Mouse (Mus musculus): ENCODE data around the gene Slc35e3. TPM values are rescaled to one million over a fixed set of nuclear protein-coding genes. Genes with fewer than 3 reads are reported as not detected.
A peak's percentile ranks its signal among the peaks of the same experiment; 100 is the strongest.
"Not testable (repeated sequence)": the region's sequence is repeated elsewhere in the genome, so short reads cannot be mapped to it uniquely, and the experiment has no call there.

Gene Slc35e3
- polyA plus RNA-seq, 1 experiment from 2014 or later, result 8.2 TPM

DNA sequence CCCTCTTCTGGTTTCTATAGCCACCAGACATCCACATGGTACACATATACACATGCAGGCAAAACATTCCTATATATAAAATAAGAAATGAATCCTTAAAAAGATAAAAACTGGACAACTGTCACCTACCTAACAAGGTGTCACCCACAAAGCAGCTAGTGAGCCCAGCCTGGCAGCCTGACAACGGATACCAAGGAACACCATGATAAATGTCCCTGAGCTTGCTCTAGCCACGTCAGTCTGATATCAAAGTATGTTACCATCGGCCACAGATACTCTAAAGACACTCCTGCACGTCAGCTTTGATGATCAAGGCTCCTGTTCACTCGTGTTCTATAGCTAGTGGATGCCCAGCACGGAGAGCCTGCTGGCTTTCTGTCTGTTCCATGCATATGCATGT, 39.7 kb downstream of the Slc35e3 start:
- H3K27me3 ChIP-seq (replicated peaks), result no peaks in the 10 kb centered on the region
- H3K4me2 ChIP-seq, result no peak overlapping the region
- peaks cover 69% of the 10 kb centered on the region for H3K36me3 ChIP-seq
- H3K27ac ChIP-seq (replicated peaks), result no peak overlapping the region
- H3K4me3 ChIP-seq, result no peak overlapping the region
- H3K9me3 ChIP-seq, result no peaks in the 10 kb centered on the region
- ATAC-seq (ENCODE audit: extremely low read depth, insufficient number of reproducible peaks, low FRiP score, low TSS enrichment), result no peak
- H3K4me1 ChIP-seq, result peaks cover 32% of the 10 kb centered on the region
- 0 out of 2 replicates have a peak overlapping the region, but pooled peaks have one; percentile 37 for H3K9ac ChIP-seq
- 76% methylated on average over 6 of the region's 6 CpGs for WGBS

DNA sequence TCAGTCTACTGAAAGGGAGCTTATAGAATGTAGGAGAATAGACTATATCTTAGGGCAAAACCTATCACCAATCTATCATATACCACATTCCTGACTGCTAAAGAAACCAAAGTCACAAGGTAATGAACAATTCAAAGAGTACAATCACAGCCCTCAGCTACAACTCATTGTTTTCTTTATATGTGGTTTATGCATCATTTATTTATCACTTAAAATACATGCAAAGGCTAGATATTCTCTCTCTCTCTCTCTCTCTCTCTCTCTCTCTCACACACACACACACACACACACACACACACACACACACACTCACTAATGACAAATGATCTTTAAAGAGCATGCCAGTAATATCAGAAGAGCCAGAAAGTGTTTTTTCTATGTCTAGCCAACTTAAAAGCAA, 40.4 kb downstream of the Slc35e3 start:
- H3K9ac ChIP-seq, result no peak overlapping the region
- H3K36me3 ChIP-seq, result peaks cover 75% of the 10 kb centered on the region

DNA sequence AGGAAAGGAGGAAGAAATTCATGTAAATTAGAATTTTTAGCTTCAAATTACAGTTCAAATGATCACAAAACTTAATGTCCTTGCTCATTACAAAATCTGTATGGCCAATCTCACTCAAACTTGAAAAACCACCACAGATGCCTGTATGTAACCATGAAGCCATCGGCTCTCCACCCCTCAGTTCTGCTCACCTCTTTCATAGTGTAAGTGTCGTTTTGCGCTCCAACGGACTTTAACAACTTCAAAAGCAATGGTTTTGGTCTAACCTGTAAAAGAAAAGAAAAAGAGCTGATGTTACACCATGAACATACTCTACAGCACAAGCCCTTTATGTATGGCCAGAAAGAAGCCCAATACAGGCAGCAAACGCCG, 41.2 kb downstream of the Slc35e3 start:
- no peaks in the 10 kb centered on the region for H3K27me3 ChIP-seq (replicated peaks)
- H3K9ac ChIP-seq, result no peak overlapping the region
- H3K4me2 ChIP-seq, result no peak overlapping the region
- no peaks in the 10 kb centered on the region for H3K9me3 ChIP-seq
- no peak overlapping the region for H3K4me3 ChIP-seq
- H3K27ac ChIP-seq (replicated peaks), result no peak overlapping the region
- peaks cover 27% of the 10 kb centered on the region for H3K4me1 ChIP-seq
- ATAC-seq (ENCODE audit: extremely low read depth, insufficient number of reproducible peaks, low FRiP score, low TSS enrichment), result no peak
- peaks cover 83% of the 10 kb centered on the region for H3K36me3 ChIP-seq
- WGBS, result 92% methylated on average over 6 of the region's 6 CpGs

More for the DNA sequence above, 40.4 kb downstream of the Slc35e3 start:
- Histone ChIP-seq H3K4me3 (no peak overlapping the region), H3K4me2 (no peak overlapping the region), H3K9me3 (no peaks in the 10 kb centered on the region), H3K27ac (replicated peaks) (no peak overlapping the region), H3K4me1 (peaks cover 27% of the 10 kb centered on the region), H3K27me3 (replicated peaks) (no peaks in the 10 kb centered on the region)
- ATAC-seq (ENCODE audit: extremely low read depth, insufficient number of reproducible peaks, low FRiP score, low TSS enrichment), result no peak

DNA sequence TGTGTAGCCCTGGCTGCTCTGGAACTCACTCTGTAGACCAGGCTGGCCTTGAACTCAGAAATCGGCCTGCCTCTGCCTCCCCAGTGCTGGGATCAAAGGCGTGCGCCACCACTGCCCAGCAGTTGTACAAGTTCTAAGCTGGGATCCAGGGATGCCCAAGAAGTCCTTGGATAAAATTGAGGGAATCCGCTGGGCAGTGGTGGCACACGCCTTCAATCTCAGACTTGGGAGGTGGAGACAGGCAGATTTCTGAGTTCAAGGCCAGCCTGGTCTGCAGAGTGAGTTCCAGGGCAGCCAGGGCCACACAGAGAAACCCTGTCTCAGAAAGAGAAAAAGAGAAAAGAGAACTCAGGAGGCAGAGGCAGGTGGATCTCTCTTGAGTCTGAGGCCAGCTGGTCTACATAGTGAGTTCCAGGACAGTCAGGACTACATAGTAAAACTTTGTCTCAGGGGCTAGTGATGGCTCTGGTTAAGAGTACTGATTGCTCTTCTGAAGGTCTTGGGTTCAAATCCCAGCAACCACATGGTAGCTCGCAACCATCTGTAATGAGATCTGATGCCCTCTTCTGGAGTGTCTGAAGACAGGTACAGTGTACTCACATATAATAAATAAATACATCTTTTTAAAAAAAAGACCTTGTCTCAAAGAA, 41.7 kb downstream of the Slc35e3 start:
- not testable (repeated sequence) for H3K4me2 ChIP-seq; H3K4me3 ChIP-seq; H3K27ac ChIP-seq (replicated peaks); ATAC-seq (ENCODE audit: extremely low read depth, insufficient number of reproducible peaks, low FRiP score, low TSS enrichment); H3K9me3 ChIP-seq; H3K9ac ChIP-seq; H3K27me3 ChIP-seq (replicated peaks)
- WGBS, result 93% methylated on average over 6 of the region's 6 CpGs
- peaks cover 26% of the 10 kb centered on the region for H3K4me1 ChIP-seq
- H3K36me3 ChIP-seq, result peaks cover 88% of the 10 kb centered on the region

DNA sequence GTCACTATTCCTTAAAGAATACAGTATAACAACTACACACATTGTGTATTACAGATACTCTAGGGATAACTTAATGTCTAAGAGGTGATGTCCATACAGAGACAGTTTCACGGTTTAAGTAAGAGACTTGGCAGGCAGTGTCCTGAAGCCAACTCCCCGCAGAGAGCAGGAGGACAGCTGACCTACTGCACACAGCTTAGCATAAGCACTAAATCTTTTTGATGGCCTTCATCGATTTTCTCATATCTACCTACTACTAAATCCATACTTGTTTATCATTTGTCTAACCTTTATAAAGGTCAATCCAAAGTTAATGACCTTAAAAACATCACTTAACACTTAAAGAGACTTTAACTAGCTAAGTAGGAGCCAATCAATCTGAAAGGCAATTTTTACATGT, 42.7 kb downstream of the Slc35e3 start:
- peaks cover 93% of the 10 kb centered on the region for H3K36me3 ChIP-seq
- H3K9ac ChIP-seq, result no peak overlapping the region
- no peak for ATAC-seq (ENCODE audit: extremely low read depth, insufficient number of reproducible peaks, low FRiP score, low TSS enrichment)
- H3K27me3 ChIP-seq (replicated peaks), result no peaks in the 10 kb centered on the region
- no peak overlapping the region for H3K27ac ChIP-seq (replicated peaks)
- no peak overlapping the region for H3K4me2 ChIP-seq
- H3K4me3 ChIP-seq, result no peak overlapping the region
- no peaks in the 10 kb centered on the region for H3K9me3 ChIP-seq
- WGBS, result 92% methylated on average over 3 of the region's 3 CpGs
- peaks cover 17% of the 10 kb centered on the region for H3K4me1 ChIP-seq

DNA sequence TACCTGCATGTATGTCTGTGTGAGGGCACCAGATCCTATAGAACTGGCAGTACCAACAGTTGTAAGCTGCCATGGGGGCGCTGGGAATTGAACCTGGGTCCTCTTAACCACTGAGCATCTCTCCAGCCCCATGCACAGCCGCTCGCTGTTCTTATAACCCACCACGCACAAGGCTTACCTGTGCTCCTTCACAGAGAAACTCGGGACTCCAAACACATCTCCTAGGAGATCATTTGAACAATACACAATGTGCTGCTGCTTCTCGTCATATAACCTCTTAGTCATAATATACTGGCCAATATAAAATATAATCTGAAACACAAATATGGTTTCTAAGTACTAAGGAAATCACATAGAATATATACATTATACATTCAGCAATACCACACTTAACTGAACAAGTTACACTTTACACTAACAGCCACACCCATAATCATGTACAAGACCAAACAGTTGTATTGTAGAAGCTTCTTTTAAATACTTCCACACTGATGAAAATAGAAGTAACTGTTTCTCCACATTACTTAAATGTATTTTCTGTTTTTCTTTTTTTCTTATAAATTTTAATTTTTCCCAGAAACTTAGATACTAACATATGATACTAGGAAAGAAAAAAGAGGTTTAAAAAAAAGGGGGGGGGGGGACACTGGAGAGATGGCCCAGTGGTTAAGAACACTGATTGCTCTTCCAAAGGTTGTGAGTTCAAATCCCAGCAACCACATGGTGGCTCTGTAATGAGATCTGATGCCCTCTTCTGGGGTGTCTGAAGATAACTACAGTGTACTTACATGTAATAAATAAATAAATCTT, 43.9 kb downstream of the Slc35e3 start:
- no peak overlapping the region for H3K9ac ChIP-seq
- peaks cover 11% of the 10 kb centered on the region for H3K4me1 ChIP-seq
- WGBS, result 93% methylated on average over 6 of the region's 6 CpGs
- no peak overlapping the region for H3K27ac ChIP-seq (replicated peaks)
- no peak overlapping the region for H3K4me3 ChIP-seq
- no peak overlapping the region for H3K4me2 ChIP-seq
- H3K9me3 ChIP-seq, result no peaks in the 10 kb centered on the region
- H3K36me3 ChIP-seq, result peaks cover 96% of the 10 kb centered on the region
- ATAC-seq (ENCODE audit: extremely low read depth, insufficient number of reproducible peaks, low FRiP score, low TSS enrichment), result no peak
- H3K27me3 ChIP-seq (replicated peaks), result no peaks in the 10 kb centered on the region

DNA sequence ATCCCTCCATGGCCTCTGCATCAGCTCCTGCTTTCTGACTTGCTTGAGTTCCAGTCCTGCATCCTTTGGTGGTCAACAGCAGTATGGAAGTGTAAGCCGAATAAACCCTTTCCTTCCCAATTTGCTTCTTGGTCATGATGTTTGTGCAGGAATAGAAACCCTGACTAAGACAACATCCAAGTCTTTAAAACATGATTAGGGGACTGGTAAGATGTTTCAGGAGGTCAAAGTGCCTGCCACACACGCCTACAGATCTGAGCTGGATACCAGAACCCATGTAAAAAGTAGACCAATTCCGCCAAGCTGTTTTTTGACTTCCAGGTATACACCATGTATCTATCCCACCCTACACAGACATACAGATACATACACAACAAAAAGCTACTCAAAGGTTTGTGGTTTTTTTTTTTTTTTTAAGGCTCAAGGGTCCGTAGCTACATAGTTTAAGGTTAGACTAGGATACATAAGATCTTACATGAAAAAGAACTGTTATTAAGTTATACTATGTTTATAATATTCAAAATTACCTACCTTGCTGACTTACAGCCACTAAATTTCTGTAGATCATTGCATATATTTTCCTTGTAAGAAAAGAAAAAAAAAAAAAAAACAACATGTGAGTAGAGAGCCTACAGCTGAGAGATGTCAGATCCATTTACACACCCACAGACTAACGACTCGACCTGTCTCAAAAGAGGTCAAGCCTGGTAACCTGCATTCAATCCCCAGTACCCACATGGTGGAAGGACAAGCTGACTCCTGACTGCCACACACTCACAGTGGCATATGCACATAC, 44.9 kb downstream of the Slc35e3 start:
- no peaks in the 10 kb centered on the region for H3K27me3 ChIP-seq (replicated peaks)
- no peak for ATAC-seq (ENCODE audit: extremely low read depth, insufficient number of reproducible peaks, low FRiP score, low TSS enrichment)
- peaks cover 1% of the 10 kb centered on the region; the same call in 1 of the 2 replicates for H3K4me1 ChIP-seq
- WGBS, result 88% methylated on average over 6 of the region's 6 CpGs
- H3K9me3 ChIP-seq, result no peaks in the 10 kb centered on the region
- no peak overlapping the region for H3K4me2 ChIP-seq
- H3K4me3 ChIP-seq, result no peak overlapping the region
- H3K27ac ChIP-seq (replicated peaks), result no peak overlapping the region
- H3K36me3 ChIP-seq, result peaks cover 96% of the 10 kb centered on the region
- no peak overlapping the region for H3K9ac ChIP-seq

DNA sequence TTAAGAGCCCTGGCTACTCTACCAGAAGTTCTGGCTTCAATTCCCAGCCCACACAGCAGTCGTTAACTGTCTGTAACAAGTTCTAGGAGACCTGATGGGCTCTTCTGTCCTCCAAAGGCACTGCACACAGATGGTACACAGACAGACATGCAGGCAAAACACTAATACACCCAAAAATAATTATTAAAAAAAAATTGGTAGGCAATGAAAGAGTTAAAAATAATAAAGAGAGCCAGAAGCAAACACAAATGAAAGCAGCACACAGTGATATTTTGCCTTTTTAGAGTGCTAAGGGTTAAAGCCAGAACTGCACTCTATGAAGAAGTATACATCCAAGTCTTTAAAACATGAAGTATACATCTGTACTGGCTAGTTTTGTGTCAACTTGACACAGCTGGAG, 45.7 kb downstream of the Slc35e3 start:
- Histone ChIP-seq H3K9me3 (no peaks in the 10 kb centered on the region), H3K4me3 (no peak overlapping the region), H3K27ac (replicated peaks) (no peak overlapping the region), H3K9ac (no peak overlapping the region), H3K4me2 (no peak overlapping the region), H3K4me1 (no peaks in the 10 kb centered on the region), H3K27me3 (replicated peaks) (no peaks in the 10 kb centered on the region), H3K36me3 (peaks cover 99% of the 10 kb centered on the region)
- ATAC-seq (ENCODE audit: extremely low read depth, insufficient number of reproducible peaks, low FRiP score, low TSS enrichment), result no peak
- 93% methylated on average over 1 of the region's 1 CpGs for WGBS

DNA sequence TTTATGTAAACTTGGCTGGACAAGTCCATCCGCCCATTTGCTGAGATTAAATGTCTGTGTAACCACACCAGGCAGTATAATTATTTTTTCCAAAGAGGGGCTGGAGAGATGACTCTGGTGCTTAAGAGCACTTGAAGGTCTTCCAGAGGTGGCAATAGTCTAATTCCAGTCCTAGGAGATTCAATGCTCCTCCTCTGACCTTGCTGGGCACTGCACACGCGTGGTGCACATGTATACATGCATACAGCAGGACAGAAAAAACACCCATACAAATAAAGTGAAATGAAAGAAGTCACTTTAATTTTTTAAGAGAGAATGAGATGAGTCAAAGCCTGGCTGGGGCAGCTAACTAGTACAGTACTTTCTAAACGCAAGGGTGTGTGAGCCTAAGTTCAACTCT, 46.3 kb downstream of the Slc35e3 start:
- Histone ChIP-seq H3K27ac (replicated peaks) (no peak overlapping the region), H3K4me3 (no peak overlapping the region), H3K9me3 (no peaks in the 10 kb centered on the region), H3K4me1 (no peaks in the 10 kb centered on the region), H3K27me3 (replicated peaks) (no peaks in the 10 kb centered on the region), H3K4me2 (no peak overlapping the region), H3K9ac (no peak overlapping the region), H3K36me3 (peaks cover 99% of the 10 kb centered on the region)
- no peak for ATAC-seq (ENCODE audit: extremely low read depth, insufficient number of reproducible peaks, low FRiP score, low TSS enrichment)
- WGBS, result 96% methylated on average over 4 of the region's 4 CpGs

DNA sequence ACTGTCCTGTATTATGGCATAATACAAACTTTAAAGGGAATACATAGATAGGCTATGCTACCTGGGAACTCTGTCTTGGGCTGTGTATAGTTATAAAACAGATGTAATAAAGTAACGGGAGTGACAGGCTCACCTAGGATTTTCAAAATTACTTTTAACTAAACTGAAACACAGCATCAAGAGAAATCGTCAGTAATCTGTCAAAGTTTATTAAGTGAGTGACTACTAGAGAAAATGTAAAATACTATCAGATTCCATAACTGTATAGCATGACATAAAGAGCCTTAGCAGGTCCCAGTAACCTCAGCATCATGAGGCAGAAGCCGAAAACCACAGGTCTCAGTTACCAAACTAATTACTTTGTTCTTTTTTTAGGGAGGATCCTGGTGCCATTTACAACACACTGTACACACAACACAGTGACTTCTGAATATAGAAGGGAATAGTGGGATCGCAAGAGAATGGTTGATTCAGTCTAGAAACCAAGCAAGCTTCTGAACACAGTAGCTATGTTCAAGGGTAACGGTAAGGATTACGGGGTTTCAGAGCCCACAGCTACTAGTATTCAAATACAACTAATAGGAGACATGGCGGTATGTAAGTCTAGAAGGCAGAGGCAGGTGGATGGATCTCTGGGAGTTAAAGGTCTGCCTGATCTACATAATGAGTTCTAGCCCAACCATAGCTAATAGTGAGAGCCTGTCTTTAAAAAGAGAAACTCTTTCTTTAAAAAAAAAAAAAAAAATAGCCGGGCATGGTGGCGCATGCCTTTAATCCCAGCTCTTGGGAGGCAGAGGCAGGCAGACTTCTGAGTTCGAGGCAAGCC, 47.6 kb downstream of the Slc35e3 start:
- no peak for ATAC-seq (ENCODE audit: extremely low read depth, insufficient number of reproducible peaks, low FRiP score, low TSS enrichment)

More for the DNA sequence above, 47.6 kb downstream of the Slc35e3 start:
- no peaks in the 10 kb centered on the region for H3K9me3 ChIP-seq
- H3K4me1 ChIP-seq, result no peaks in the 10 kb centered on the region
- H3K9ac ChIP-seq, result no peak overlapping the region
- no peak overlapping the region for H3K4me2 ChIP-seq
- no peaks in the 10 kb centered on the region for H3K27me3 ChIP-seq (replicated peaks)
- whole genome bisulfite sequencing, result 96% methylated on average over 10 of the region's 10 CpGs
- H3K4me3 ChIP-seq, result no peak overlapping the region
- H3K27ac ChIP-seq (replicated peaks), result no peak overlapping the region
- peaks cover 98% of the 10 kb centered on the region for H3K36me3 ChIP-seq

Measured in heart, embryonic 13.5 days (tissue).